ENCODE assay signal across 8 mouse cellular contexts in the genomic region with DNA sequence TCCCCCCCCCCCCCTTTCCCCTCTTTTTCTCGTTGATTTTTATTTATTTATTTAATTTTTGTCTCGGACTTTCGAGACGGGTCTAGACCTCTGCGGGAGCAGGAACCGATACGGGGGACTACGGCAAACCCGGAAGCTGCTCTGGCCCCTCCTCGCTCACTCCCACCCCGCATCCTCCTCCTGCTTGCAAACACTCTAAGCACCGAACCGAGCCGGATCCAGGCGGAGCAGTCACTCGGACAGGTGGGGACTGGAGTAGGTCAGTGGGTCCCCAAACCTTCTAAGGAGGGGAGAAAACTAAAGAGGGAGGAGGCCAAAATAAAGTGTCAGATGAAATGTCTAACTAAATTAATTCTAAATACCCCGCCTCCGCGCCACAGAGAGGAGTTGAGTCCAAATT. TPM values are rescaled to one million over a fixed set of nuclear protein-coding genes. Genes with fewer than 3 reads are reported as not detected.
A peak's percentile ranks its signal among the peaks of the same experiment; 100 is the strongest.
DNase-seq lines count a peak whose midpoint lies in the region; ATAC-seq and TF ChIP-seq lines count a peak whose summit lies in the region.

No protein-coding gene starts in this region.

- peak overlapping the region; percentile 14; the same call in 1 of the 2 replicates for H3K4me2 ChIP-seq in lung, postnatal 0 days (replicated peaks; ENCODE audit: low read depth, low read length)
- peak overlapping the region; percentile 50 for H3K4me2 ChIP-seq in limb, embryonic 12.5 days

- no peaks in the 10 kb centered on the region for H3K9me3 ChIP-seq in lung, postnatal 0 days (ENCODE audit: low read length)
- no peaks in the 10 kb centered on the region for H3K9me3 ChIP-seq in limb, embryonic 12.5 days

- peaks cover 64% of the 10 kb centered on the region for H3K27me3 ChIP-seq in lung, postnatal 0 days (replicated peaks; ENCODE audit: insufficient read depth, low read length)
- peaks cover 100% of the 10 kb centered on the region for H3K27me3 ChIP-seq in limb, embryonic 12.5 days
- peaks cover 10% of the 10 kb centered on the region; the same call in 1 of the 2 replicates for H3K27me3 ChIP-seq in thymus, adult 2 months (ENCODE audit: control insufficient read depth, insufficient read depth, low read length)

- no peaks in the 10 kb centered on the region for H3K36me3 ChIP-seq in lung, postnatal 0 days (ENCODE audit: insufficient read depth, low read length)
- no peaks in the 10 kb centered on the region for H3K36me3 ChIP-seq in limb, embryonic 12.5 days
- no peaks in the 10 kb centered on the region for H3K36me3 ChIP-seq in thymus, adult 2 months (ENCODE audit: control insufficient read depth, insufficient read depth, low read length)

- TF ChIP-seq CTCF in lung, postnatal 0 days (IDR thresholded peaks at IDR 0.05), result no peak
- no peak for TF ChIP-seq CTCF in thymus, adult 2 months (IDR thresholded peaks at IDR 0.05; ENCODE audit: borderline replicate concordance, control insufficient read depth, extremely low read depth, insufficient read depth, low read length, poor library complexity)

- no peak overlapping the region for H3K4me3 ChIP-seq in lung, postnatal 0 days (ENCODE audit: low read depth, low read length)
- H3K4me3 ChIP-seq in limb, embryonic 12.5 days (replicated peaks), result peak overlapping the region; percentile 24
- H3K4me3 ChIP-seq in thymus, adult 2 months (ENCODE audit: control insufficient read depth, insufficient read depth, low read length), result no peak overlapping the region

- DNase-seq in cerebellum, postnatal 10 days, result peak; percentile 65 to 66
- no peak for DNase-seq in cerebellum, adult 9-10 months
- no peak for DNase-seq in lung, postnatal 0 days (ENCODE audit: low spot score)
- no peak for DNase-seq in lung, postnatal 36 days
- no peak for DNase-seq in thymus, adult 2 months
- no peak for DNase-seq in frontal cortex, postnatal 10 days (ENCODE audit: low spot score in 2 of 2)
- no peak for DNase-seq in urinary bladder, postnatal 14 days (ENCODE audit: low spot score)

- no peak for TF ChIP-seq EP300 in lung, postnatal 0 days (IDR thresholded peaks at IDR 0.05)

- H3K27ac ChIP-seq in lung, postnatal 0 days (ENCODE audit: low read length), result no peak overlapping the region
- no peak overlapping the region for H3K27ac ChIP-seq in limb, embryonic 12.5 days
- H3K27ac ChIP-seq in thymus, adult 2 months (ENCODE audit: control insufficient read depth, insufficient read depth, low read length), result no peak overlapping the region

- no peak for TF ChIP-seq POLR2A in thymus, adult 2 months (IDR thresholded peaks at IDR 0.05; ENCODE audit: control insufficient read depth, extremely low read depth, insufficient read depth, low read length, poor library complexity)

- ATAC-seq in lung, postnatal 0 days, result no peak
- no peak for ATAC-seq in limb, embryonic 12.5 days (ENCODE audit: insufficient number of reproducible peaks, insufficient read depth, low FRiP score, low TSS enrichment, low read depth)

- no peak overlapping the region for H3K9ac ChIP-seq in lung, postnatal 0 days (replicated peaks; ENCODE audit: low read depth)
- no peak overlapping the region for H3K9ac ChIP-seq in limb, embryonic 12.5 days (replicated peaks)

- 1% methylated on average over 19 of the region's 19 CpGs for WGBS in lung, postnatal 0 days
- WGBS in limb, embryonic 12.5 days, result under 1% methylated on average over 19 of the region's 19 CpGs
- 4% methylated on average over 19 of the region's 19 CpGs for WGBS in thymus, adult 2 months

- no peaks in the 10 kb centered on the region for H3K4me1 ChIP-seq in lung, postnatal 0 days (ENCODE audit: insufficient read depth, low read depth, low read length)
- H3K4me1 ChIP-seq in limb, embryonic 12.5 days (replicated peaks), result peaks cover 9% of the 10 kb centered on the region; the same call in 1 of the 2 replicates
- H3K4me1 ChIP-seq in thymus, adult 2 months (replicated peaks; ENCODE audit: control insufficient read depth, insufficient read depth, low read length), result no peaks in the 10 kb centered on the region

RNA-seq across cellular contexts. Expression of gene En1, which starts 5.4 kb away (rescaled TPM):
- polyA plus RNA-seq in lung, postnatal 0 days (2015; fragmentation: Nextera tagmentation; extraction: Ambion mirVana), result not detected in 2 replicates
- polyA plus RNA-seq in limb, embryonic 12.5 days (2016; fragmentation: Nextera tagmentation; extraction: Ambion mirVana), result 1.8 TPM in 2 replicates
- polyA plus RNA-seq in thymus, adult 2 months (2012; rRNA removed), result 0.04 and 0.07 TPM in 2 replicates

Comparison
In these comparisons a context has a peak if more than half of its experiments do, and no peak if none do; other contexts are left out.
1. DNase-seq: peak in cerebellum, postnatal 10 days (2 of 2); none in cerebellum, adult 9-10 months (single experiment), lung, postnatal 0 days (single experiment), lung, postnatal 36 days (single experiment), thymus, adult 2 months (single experiment), frontal cortex, postnatal 10 days (0 of 2) and urinary bladder, postnatal 14 days (single experiment).